Mouse (Mus musculus) erythroblast, embryonic 14.5 days (primary cell): ENCODE results near the gene Serac1.

ENCODE experiments used
- GATA1 ChIP-seq: IDR thresholded peaks from 2 replicates; pipeline ENCODE4 v1.6.1; 2012; ENCODE audit warnings: low read length, inconsistent platforms, mixed read lengths
- TAL1 ChIP-seq: IDR thresholded peaks from 3 replicates; pipeline ENCODE4 v1.6.1; 2012; ENCODE audit warnings: low read length, inconsistent platforms, mixed read lengths

DNA sequence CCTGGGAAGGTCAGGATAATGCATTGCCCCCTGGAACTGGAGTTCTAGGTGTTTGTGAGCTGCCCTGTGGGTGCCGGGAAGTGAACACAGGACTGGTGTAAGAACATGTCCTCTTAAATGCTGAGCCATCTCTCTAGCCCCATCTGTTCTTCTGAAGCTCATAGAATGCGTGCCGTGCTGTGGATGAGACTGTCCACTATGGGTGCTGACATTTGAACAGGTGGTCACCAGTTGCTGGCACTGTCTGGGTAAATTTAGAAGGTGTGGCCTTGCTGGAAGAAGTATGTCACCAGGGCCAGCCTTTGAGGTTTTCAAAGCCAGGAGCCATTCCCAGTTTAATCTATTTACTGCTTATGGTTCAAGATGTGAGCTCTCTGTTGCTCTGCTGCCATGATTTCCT lies 22.7 kb upstream of the Serac1 start:
- TF ChIP-seq GATA1: no peak
- TF ChIP-seq TAL1: no peak
